Mouse (Mus musculus) heart, postnatal 0 days (tissue): ENCODE measurements at regions not wholly inside any gene's neighbourhood (a gene's known extent, or its start where the extent isn't known, plus 50 kb on each side); places are given as distances from the start of the nearest gene placed in this dataset.

Source experiments
- CTCF ChIP-seq: IDR thresholded peaks from 2 replicates; pipeline ENCODE4 v1.5.1; 2016; ENCODE audit warnings: antibody characterized with exemption, control low read depth, low read depth
- EP300 ChIP-seq: IDR thresholded peaks from 2 replicates; pipeline ENCODE4 v1.6.1; 2016; ENCODE audit warnings: antibody characterized with exemption, low read depth

DNA sequence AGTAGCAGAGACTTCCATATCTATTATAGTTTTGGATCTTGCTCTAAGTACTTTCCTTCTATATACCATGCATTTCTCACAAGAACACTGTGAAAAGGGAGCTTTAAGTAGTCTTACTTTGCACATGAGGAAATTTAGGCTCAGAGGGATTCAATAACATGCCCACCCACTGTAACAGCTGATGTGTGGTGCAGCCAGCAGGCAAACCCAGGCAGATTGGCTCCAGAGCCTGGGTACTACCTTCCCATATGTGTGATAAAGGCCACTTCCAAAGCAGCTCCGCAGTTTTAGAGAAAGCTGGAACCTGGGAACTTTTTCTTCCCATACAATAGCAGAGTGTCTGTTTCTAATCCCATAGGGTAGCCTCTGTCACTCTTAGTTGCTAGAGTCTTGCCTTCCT is 441.6 kb downstream of the Ccdc171 start:
- no peak for TF ChIP-seq CTCF
- no peak for TF ChIP-seq EP300
